Mouse (Mus musculus) testis, adult 2 months (tissue): ENCODE measurements around the gene Stard13. TPM values are rescaled to one million over a fixed set of nuclear protein-coding genes. Genes with fewer than 3 reads are reported as not detected.

ENCODE experiments used
- H3K27ac ChIP-seq: fragments of 200-500 bp; 2 replicates; pipeline ENCODE4 v1.5.1; 2012; ENCODE audit warnings: low read depth, low read length; ENCODE audit not compliant: control insufficient read depth, insufficient read depth
- H3K27me3 ChIP-seq: fragments of 200-500 bp; 2 replicates; pipeline ENCODE4 v1.6.1; 2012; ENCODE audit warnings: mild to moderate bottlenecking, low read length, moderate library complexity; ENCODE audit not compliant: control insufficient read depth, insufficient read depth
- H3K36me3 ChIP-seq: fragments of 200-500 bp; 2 replicates; pipeline ENCODE4 v1.6.1; 2012; ENCODE audit warnings: mild to moderate bottlenecking, low read length; ENCODE audit not compliant: control insufficient read depth, insufficient read depth
- H3K4me1 ChIP-seq: fragments of 200-500 bp; 2 replicates; pipeline ENCODE4 v1.6.1; 2012; ENCODE audit warnings: low read length; ENCODE audit not compliant: control insufficient read depth, insufficient read depth
- H3K4me3 ChIP-seq: fragments of 200-500 bp; 2 replicates; pipeline ENCODE4 v1.5.1; 2012; ENCODE audit warnings: low read depth, mild to moderate bottlenecking, low read length, moderate library complexity, mixed read lengths; ENCODE audit not compliant: control insufficient read depth
- CTCF ChIP-seq: fragments of 200-500 bp; IDR thresholded peaks from 2 replicates; pipeline ENCODE4 v1.5.1; 2012; ENCODE audit warnings: low read depth, mild to moderate bottlenecking, inconsistent platforms, low read length, moderate library complexity; ENCODE audit not compliant: control insufficient read depth, insufficient read depth, insufficient replicate concordance
- POLR2A ChIP-seq: fragments of 200-500 bp; IDR thresholded peaks from 2 replicates; pipeline ENCODE4 v1.6.1; 2012; ENCODE audit warnings: low read depth, mild to moderate bottlenecking, inconsistent platforms, low read length, moderate library complexity; ENCODE audit not compliant: control insufficient read depth
- polyA plus RNA-seq: library from polyadenylated mRNA; depleted of rRNA; stranded (reverse); fragments of >200 nt; gene quantifications from 2 replicates; pipeline ENCODE4 v1.2.3, GENCODE M21; 2012

Gene Stard13
- polyA plus RNA-seq, 1 experiment = 3.3 TPM

DNA sequence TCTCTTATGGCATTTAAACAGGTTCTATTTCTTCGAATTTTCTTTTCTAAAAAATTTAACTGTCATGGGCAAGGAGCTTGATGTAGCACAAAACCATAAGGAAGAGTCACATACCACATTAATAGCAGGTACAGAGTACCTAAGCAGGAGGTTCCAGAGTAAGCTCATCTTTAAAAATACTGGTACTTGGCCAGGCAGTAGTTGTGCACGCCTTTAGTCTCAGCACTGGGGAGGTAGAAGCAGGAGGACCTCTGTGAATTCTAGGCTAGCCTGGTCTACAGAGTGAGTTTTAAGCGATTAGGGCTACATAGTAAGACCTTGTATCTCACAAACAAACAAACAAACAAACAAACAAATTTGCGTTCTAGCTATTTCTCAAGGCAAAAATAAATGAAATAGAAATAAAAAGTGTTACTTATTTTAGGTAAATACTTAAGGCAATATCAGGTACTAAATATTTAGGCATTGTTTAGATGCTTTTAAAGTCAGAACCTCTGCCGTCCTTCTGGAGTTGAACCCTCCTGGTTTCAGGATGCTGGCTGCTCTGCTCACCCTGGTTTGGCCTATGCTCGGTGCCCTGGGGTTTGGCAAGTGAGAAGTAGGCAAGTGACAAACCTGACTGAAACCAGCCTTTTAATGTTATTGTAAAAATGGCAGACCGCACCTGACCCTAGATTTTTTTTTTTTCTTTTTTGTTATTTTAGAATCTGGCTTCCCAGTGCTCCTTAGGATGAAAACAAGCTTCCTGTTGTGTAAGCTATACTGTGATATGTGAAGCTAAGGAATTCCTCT is 122.4 kb downstream of the Stard13 start:
- Histone ChIP-seq H3K4me1 (peaks cover 10% of the 10 kb centered on the region), H3K36me3 (no peaks in the 10 kb centered on the region), H3K27me3 (no peaks in the 10 kb centered on the region), H3K27ac (no peak overlapping the region), H3K4me3 (no peak overlapping the region)
- TF ChIP-seq POLR2A (no peak), CTCF (no peak)

DNA sequence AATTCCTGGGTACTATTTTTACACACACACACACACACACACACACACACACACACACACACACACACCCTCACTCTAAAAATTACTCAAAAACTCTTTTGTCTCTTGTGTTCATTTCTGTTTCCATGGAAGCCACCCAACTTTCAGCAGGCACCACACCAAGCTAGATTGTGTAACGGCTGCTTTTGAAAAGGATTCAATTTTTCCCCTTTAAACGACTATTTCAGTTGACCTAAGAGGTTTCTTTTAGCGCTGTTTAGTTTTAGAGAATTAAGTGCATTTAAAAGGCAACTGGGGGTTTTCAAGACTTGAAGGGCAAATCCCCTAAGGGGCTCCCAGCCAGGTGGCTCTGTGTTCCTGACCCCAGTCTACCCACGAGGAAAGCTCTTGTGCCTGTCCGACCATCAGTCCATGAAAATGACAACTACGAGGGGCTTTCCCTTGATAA is 123.2 kb downstream of the Stard13 start:
- Histone ChIP-seq H3K27me3 (no peaks in the 10 kb centered on the region), H3K4me1 (peaks cover 10% of the 10 kb centered on the region), H3K4me3 (no peak overlapping the region), H3K27ac (no peak overlapping the region), H3K36me3 (no peaks in the 10 kb centered on the region)
- TF ChIP-seq POLR2A (no peak), CTCF (no peak)

DNA sequence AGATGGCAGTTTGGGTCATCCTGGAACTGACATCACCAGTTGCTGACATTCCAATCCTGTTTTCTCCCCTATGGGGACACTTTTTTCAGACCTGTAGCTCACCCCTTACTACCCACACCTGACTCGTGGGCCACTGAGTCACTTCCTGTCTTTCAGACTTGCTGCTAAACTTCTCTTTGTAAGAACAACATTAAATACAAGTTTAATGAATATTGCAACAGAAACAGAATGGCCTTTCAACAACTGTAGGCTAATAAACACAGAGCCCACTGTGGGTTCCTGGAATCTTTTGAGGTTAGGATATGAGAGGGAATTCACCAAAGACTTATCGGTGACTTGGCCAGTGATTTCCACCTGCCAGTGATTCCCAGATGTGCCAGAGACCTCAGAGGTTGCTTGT is 123.8 kb downstream of the Stard13 start:
- no peak for TF ChIP-seq POLR2A
- TF ChIP-seq CTCF = no peak
- H3K4me1 ChIP-seq = peaks cover 10% of the 10 kb centered on the region
- no peaks in the 10 kb centered on the region for H3K36me3 ChIP-seq
- H3K27me3 ChIP-seq = no peaks in the 10 kb centered on the region
- no peak overlapping the region for H3K4me3 ChIP-seq
- no peak overlapping the region for H3K27ac ChIP-seq

DNA sequence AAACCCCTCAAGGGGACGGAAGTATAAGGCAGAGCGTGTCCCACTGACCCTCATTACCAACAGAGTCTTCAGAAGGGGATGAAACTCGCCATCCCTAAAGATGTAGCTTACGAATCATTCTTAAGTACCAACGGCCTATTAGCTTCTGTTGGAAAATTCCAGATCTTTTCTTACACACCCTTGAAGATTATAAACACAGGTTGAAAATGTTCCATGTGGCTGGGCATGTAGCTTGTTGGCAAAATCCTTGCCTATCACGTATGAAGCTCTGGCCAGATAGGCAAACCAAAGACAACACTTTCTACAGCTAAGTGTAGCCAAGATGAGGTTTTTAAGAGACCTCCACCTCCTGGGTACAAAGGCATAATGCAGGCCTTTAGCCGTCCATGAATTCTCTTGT is 124.7 kb downstream of the Stard13 start:
- TF ChIP-seq CTCF (no peak), POLR2A (no peak)

DNA sequence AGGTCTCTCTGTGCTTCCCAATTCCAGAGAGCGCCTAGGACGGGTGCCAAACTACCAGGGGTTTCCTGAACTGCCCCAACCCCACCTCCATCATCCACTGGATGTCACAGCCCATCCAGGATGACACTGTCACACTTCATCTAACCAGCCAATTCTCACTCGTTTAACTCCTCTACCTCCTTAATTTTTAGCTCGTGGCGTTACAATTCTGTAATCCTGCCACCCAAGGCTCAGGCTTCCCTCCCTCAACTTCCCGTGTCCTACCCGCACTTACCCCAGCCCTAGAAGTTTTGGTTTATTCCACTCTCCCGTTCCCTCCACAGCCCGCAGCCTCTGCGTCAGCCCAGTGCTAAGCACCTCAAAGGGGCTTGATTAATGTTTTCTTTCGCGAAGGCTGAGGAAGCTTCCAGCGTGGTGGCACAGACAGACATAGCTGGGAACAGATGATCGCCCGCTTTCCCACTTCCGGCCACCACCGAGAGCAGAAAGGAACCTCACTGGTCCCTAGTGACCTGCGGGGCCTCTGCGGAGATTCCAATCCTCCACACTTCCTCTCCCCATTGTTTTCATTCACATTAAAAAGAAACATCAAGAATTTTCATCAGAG is 125.2 kb downstream of the Stard13 start:
- no peaks in the 10 kb centered on the region for H3K36me3 ChIP-seq
- peak overlapping the region; percentile 52 for H3K4me3 ChIP-seq
- peaks cover 10% of the 10 kb centered on the region for H3K4me1 ChIP-seq
- no peak overlapping the region for H3K27ac ChIP-seq
- no peak for TF ChIP-seq CTCF
- no peak for TF ChIP-seq POLR2A
- H3K27me3 ChIP-seq = no peaks in the 10 kb centered on the region

More for the DNA sequence above, 124.7 kb downstream of the Stard13 start:
- Histone ChIP-seq H3K36me3 (no peaks in the 10 kb centered on the region), H3K4me1 (peaks cover 10% of the 10 kb centered on the region), H3K27ac (no peak overlapping the region), H3K27me3 (no peaks in the 10 kb centered on the region), H3K4me3 (no peak overlapping the region)

DNA sequence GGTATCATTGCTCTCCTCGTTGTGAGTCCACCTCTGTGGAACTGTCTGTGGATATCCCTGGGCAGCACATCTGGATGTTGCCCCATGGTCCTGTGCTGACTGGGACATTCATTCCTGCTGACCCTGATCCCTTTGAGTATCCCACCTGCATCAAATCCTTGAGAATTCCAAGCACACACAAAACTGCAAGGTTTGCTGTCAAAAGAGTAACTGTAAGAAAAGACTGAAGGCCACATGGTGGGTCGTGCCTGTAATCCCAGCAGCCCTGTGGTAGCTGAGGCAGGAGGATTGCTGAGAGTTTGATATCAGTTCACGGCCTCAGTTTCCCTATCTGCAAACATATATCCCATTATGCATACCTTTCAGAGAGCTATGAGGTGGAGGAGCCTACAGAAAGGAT is 126.8 kb downstream of the Stard13 start:
- no peaks in the 10 kb centered on the region for H3K36me3 ChIP-seq
- TF ChIP-seq CTCF = no peak
- no peak for TF ChIP-seq POLR2A
- peaks cover 10% of the 10 kb centered on the region for H3K4me1 ChIP-seq

More for the DNA sequence above, 126.8 kb downstream of the Stard13 start:
- H3K4me3 ChIP-seq = no peak overlapping the region
- H3K27me3 ChIP-seq = no peaks in the 10 kb centered on the region
- no peak overlapping the region for H3K27ac ChIP-seq
